Mouse (Mus musculus) limb, embryonic 12.5 days (tissue): ENCODE data around the gene Gm4969. TPM values are rescaled to one million over a fixed set of nuclear protein-coding genes. Genes with fewer than 3 reads are reported as not detected.
A peak's percentile ranks its signal among the peaks of the same experiment; 100 is the strongest.

ENCODE experiments used
- ATAC-seq: fragments of 200-750 bp; cut with Nextera tagmentation; 2 replicates; pipeline ENCODE4 v1.8.0; 2017; ENCODE audit warnings: low read depth, moderate TSS enrichment; ENCODE audit not compliant: insufficient number of reproducible peaks, insufficient read depth, low FRiP score, low TSS enrichment
- H3K27ac ChIP-seq: fragments of 300-500 bp; sonication (generic); 2 replicates; pipeline ENCODE4 v1.5.1; 2016; ENCODE audit warnings: mild to moderate bottlenecking, moderate library complexity
- H3K27me3 ChIP-seq: fragments of 300-500 bp; sonication (generic); 2 replicates; pipeline ENCODE4 v1.6.1; 2016; ENCODE audit warnings: mild to moderate bottlenecking, moderate library complexity
- H3K36me3 ChIP-seq: fragments of 300-500 bp; sonication (generic); 2 replicates; pipeline ENCODE4 v1.6.1; 2016; ENCODE audit warnings: mild to moderate bottlenecking, moderate library complexity
- H3K4me1 ChIP-seq: fragments of 300-500 bp; sonication (generic); replicated peaks from 2 replicates; pipeline ENCODE4 v1.6.1; 2016
- H3K4me2 ChIP-seq: fragments of 300-500 bp; sonication (generic); 2 replicates; pipeline ENCODE4 v1.6.1; 2016; ENCODE audit warnings: mild to moderate bottlenecking, moderate library complexity
- H3K4me3 ChIP-seq: fragments of 300-500 bp; sonication (generic); replicated peaks from 2 replicates; pipeline ENCODE4 v1.5.1; 2016; ENCODE audit warnings: mild to moderate bottlenecking
- H3K9ac ChIP-seq: fragments of 300-500 bp; sonication (generic); replicated peaks from 2 replicates; pipeline ENCODE4 v1.6.1; 2016; ENCODE audit warnings: mild to moderate bottlenecking, moderate library complexity
- H3K9me3 ChIP-seq: fragments of 300-500 bp; sonication (generic); 2 replicates; pipeline ENCODE4 v1.6.1; 2016; ENCODE audit warnings: mild to moderate bottlenecking, moderate library complexity
- WGBS: fragments of 180-500 bp; shearing (Covaris S2); methylation state at CpG from one replicate; pipeline ENCODE4 v1.1.7; 2016; 5-methylcytosine and 5-hydroxymethylcytosine counted together
- polyA plus RNA-seq: library from polyadenylated mRNA; unstranded; fragments of >200 nt; fragmentation: Nextera tagmentation; extraction: Ambion mirVana; gene quantifications from 2 replicates; pipeline ENCODE4 v1.2.1, GENCODE M21; 2016

Gene Gm4969
- polyA plus RNA-seq, result 3.3 and 3.5 TPM in 2 replicates

DNA sequence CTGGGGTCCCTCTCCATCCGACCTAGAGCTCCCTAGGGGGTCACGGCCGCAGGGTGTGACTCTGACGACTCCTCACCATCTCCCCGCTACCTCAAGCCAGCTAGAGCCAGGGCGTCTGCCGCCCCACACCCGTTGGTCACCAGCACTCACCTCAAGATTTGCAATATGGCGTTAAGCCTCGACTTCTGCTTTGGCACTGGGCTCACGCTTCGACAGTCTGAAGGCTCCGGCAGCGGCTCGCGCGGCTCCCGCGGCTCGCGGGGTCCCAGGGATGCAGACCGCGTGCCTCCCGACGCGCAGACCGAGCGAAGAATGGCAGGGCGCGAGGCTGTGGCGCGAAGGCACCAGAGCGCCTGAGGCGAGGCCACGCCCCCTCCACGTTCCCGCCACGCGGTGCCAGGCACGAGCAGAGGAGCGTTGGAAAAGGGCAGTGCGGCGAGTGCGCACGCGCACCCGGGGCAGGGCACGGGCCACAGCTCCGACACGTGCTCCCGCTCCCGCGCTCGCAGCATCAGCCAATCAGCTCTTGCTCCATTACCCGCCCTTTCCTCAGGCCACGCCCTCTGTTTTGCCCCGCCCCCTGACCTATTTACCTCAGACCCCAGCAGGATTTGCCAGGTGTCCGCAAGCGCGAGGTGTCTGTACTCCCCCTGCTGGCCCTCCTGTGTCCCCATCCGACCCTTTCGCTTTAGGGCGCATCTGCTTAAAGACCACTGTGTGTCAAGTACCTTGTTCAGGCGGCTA is at the start of gene Gm4969:
TSS of gene Gm4969 (minus strand) at position 341 of the 744 bp plus-strand sequence.
- ATAC-seq, result 0 out of 2 replicates have a peak, but pooled peaks have one; percentile 5
- WGBS, result 23% methylated on average over 63 of the region's 64 CpGs
- no peak within 1 kb of the TSS for H3K27ac ChIP-seq

DNA sequence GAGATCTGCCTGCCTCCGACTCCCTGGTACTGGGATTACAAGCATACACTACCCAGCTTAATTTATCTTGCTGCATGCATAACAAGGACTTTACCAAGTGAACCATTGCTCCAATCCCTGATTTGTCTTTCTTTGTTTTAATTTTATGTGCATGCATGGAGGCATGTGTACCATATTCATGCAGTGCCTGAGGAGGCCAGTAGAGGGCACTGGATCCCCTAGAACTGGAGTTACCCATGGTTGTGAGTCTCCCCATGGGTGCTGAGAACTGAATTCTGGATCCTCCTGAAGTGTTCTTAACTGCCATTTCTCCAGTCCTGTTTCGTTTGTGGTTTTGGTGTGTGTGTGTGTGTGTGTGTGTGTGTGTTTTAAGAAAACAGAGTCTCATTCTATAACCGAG is 48.8 kb upstream of the Gm4969 start:
- Histone ChIP-seq H3K27me3 (peaks cover 62% of the 10 kb centered on the region), H3K36me3 (no peaks in the 10 kb centered on the region), H3K4me2 (no peak overlapping the region), H3K9ac (no peak overlapping the region), H3K27ac (no peak overlapping the region), H3K4me3 (no peak overlapping the region), H3K9me3 (no peaks in the 10 kb centered on the region), H3K4me1 (peaks cover 21% of the 10 kb centered on the region)
- 86% methylated on average over 3 of the region's 3 CpGs for WGBS
- no peak for ATAC-seq

More for the DNA sequence above, at the start of gene Gm4969:
- Histone ChIP-seq H3K36me3 (no peaks in the 10 kb centered on the region), H3K4me2 (peak within 1 kb of the TSS; percentile 52), H3K27me3 (peaks cover 6% of the 10 kb centered on the region; the same call in 1 of the 2 replicates), H3K9me3 (peaks cover 11% of the 10 kb centered on the region; the same call in 1 of the 2 replicates), H3K9ac (no peak within 1 kb of the TSS; the same call in 1 of the 2 replicates), H3K4me3 (peak within 1 kb of the TSS; percentile 29), H3K4me1 (peaks cover 15% of the 10 kb centered on the region)

DNA sequence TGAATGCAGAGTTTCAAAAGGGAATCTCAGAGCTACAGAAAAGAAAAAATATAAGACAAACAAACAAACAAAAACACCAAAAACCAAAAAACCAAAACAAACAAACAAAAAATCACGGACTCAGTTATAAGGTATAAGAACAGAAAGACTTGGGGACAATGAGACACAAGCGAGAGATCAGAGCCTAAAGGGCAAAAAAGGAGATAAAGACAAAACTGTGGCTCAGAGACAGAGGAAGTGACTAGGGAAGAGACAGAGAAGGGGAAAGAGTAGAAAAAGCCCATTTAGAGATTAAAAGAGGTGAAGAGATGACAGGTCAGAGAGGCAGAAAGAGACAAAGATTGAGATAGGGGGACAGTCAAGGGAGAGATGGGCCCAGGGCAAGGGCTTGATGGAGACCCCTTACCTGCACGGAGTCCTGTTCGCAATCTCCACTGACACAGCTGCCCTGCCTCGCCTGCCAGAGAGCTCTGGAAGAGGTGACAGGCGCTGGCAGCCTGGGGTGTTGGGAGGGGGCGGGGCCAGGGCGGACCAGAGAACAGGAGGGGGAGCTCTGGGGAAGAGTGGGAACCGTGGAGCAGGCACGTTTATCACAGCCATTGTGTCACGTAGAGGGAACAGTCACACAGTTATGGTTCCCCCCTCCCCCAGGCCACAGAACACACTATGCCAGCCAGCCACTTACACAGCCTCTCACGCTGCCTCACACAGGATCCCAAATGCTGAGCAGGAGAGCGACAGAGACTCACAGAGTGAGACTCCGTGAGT is 47.7 kb upstream of the Gm4969 start, which contains the start of gene Gipr:
TSS of gene Gipr (minus strand) at position 472 of the 768 bp plus-strand sequence.
- no peaks in the 10 kb centered on the region for H3K9me3 ChIP-seq
- no peak within 1 kb of the TSS for H3K27ac ChIP-seq
- 12% methylated on average over 14 of the region's 14 CpGs for WGBS
- H3K4me3 ChIP-seq, result peak within 1 kb of the TSS; percentile 19; the same call in 1 of the 2 replicates
- peak within 1 kb of the TSS; percentile 37 for H3K4me2 ChIP-seq
- H3K4me1 ChIP-seq, result peaks cover 21% of the 10 kb centered on the region
- H3K36me3 ChIP-seq, result no peaks in the 10 kb centered on the region
- ATAC-seq, result no peak
- H3K9ac ChIP-seq, result no peak within 1 kb of the TSS
- H3K27me3 ChIP-seq, result peaks cover 66% of the 10 kb centered on the region

DNA sequence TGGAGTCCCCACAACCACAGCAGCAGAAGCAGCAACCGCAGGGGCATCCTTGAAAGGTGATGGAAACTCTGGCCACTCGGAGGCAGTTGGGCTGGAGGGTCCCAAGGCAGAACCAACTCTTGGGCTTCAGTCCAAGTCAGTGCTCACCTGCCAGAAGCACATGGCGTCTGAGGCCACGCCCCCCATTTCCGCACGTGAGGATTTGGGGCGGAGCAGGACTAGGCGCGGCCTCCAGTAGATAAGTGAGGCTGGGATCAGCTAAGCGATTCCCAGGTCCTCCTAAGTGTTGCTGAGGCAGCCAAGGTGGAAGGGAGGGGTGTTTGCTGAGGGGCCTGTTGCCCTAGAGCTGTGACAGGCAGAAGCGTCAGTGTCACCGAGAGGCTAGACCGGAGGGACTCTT is 46.8 kb upstream of the Gm4969 start:
- Histone ChIP-seq H3K27me3 (peaks cover 71% of the 10 kb centered on the region), H3K9me3 (no peaks in the 10 kb centered on the region), H3K4me2 (peak overlapping the region; percentile 37), H3K4me1 (peaks cover 29% of the 10 kb centered on the region), H3K27ac (no peak overlapping the region), H3K9ac (no peak overlapping the region), H3K36me3 (no peaks in the 10 kb centered on the region), H3K4me3 (peak overlapping the region; percentile 19; the same call in 1 of the 2 replicates)
- 3% methylated on average over 13 of the region's 13 CpGs for WGBS
- ATAC-seq, result no peak

DNA sequence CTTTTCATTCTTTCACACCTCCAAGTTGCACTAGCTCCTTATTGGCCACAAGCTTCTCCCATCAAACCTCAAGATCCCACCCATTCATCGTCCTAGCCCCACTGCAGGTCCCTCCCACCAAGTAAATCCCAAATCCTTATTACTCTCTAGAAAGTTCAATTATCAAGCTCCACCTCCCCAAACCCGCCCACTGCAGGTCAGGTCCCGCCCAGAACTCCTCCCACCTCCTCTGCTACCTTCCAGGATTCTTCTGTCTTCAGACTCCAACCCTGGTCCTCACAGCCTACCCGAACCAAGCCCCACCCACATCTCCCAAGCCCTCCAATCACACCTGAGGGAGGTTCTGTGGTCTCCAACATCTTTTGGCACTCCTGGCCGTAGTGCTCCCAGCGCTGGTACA is 46.0 kb upstream of the Gm4969 start:
- peaks cover 35% of the 10 kb centered on the region for H3K4me1 ChIP-seq
- H3K9me3 ChIP-seq, result no peaks in the 10 kb centered on the region
- H3K27me3 ChIP-seq, result peaks cover 77% of the 10 kb centered on the region
- H3K4me2 ChIP-seq, result peak overlapping the region; percentile 37
- H3K9ac ChIP-seq, result no peak overlapping the region
- 0% methylated on average over 6 of the region's 6 CpGs for WGBS
- H3K36me3 ChIP-seq, result no peaks in the 10 kb centered on the region
- H3K4me3 ChIP-seq, result peak overlapping the region; percentile 19
- peak; percentile 75 for ATAC-seq
- no peak overlapping the region for H3K27ac ChIP-seq

DNA sequence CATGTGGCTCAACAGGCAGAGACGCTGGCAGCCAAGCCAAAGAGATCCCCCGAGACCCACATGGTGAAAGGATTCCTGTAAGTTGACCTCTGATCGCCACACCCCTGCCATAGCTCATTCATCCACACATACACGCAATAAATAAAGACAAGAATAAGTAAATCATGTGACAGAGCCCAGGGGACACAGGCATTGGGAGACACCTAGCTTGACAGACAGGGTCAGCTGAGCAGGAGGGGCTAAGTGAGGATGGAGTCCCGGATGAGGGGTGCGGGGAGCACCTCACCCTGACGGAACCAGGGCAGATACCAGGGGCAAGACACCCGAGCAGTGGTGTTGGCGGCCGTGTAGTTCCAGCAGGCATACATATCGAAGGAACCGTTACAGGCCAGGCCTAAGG is 45.6 kb upstream of the Gm4969 start:
- Histone ChIP-seq H3K4me3 (peak overlapping the region; percentile 19), H3K9ac (no peak overlapping the region)
- 26% methylated on average over 12 of the region's 12 CpGs for WGBS

DNA sequence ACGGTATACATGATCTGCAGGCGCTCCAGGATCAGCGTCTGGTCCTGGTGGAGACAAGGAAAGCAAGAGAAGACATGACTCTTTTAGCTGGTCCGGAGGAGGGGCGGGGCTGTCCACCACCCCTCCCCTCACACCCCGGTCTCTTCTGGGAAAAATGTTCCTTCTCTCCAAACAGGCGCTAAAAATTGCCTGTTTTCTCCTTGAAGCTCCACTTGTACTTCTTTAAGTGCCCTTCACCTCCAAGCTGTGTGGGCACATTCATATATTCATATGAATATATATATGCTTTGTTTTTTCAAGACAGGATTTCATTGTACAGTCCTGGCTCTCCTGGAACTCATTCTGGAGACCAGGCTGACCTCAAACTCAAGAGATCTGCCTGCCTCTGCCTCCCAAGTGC is 44.8 kb upstream of the Gm4969 start:
- WGBS, result 75% methylated on average over 7 of the region's 7 CpGs
- peaks cover 82% of the 10 kb centered on the region for H3K27me3 ChIP-seq
- no peak overlapping the region for H3K4me3 ChIP-seq
- no peaks in the 10 kb centered on the region for H3K36me3 ChIP-seq
- no peaks in the 10 kb centered on the region for H3K9me3 ChIP-seq
- H3K27ac ChIP-seq, result no peak overlapping the region
- peaks cover 35% of the 10 kb centered on the region for H3K4me1 ChIP-seq
- no peak for ATAC-seq
- H3K4me2 ChIP-seq, result no peak overlapping the region
- no peak overlapping the region for H3K9ac ChIP-seq

More for the DNA sequence above, 45.6 kb upstream of the Gm4969 start:
- Histone ChIP-seq H3K4me1 (peaks cover 35% of the 10 kb centered on the region), H3K9me3 (no peaks in the 10 kb centered on the region), H3K27ac (no peak overlapping the region), H3K36me3 (no peaks in the 10 kb centered on the region), H3K4me2 (peak overlapping the region; percentile 37), H3K27me3 (peaks cover 81% of the 10 kb centered on the region)
- no peak; the same call in none of the 2 replicates for ATAC-seq

DNA sequence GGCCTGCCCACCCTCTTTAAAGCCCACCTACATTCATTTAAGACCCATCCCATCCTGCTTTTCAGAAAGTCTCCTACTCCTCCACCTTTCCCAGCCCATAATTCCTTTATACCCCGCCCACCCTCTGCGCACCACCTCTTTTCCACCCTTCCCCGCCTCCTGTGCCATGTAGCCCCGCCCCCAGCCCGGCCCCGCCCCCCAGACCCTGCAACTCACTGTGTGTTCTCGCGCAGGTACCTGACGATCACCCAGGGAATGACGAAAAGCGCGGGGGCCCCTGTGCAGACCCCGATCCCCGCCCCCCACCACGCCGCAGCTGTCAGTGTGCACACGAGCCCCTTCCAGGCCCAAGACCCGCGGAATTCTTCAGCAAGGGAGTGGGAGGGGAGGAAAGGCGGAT is 41.9 kb upstream of the Gm4969 start:
- no peaks in the 10 kb centered on the region for H3K9me3 ChIP-seq
- ATAC-seq, result no peak
- H3K27me3 ChIP-seq, result peaks cover 65% of the 10 kb centered on the region
- H3K9ac ChIP-seq, result no peak overlapping the region; the same call in 1 of the 2 replicates
- WGBS, result 2% methylated on average over 20 of the region's 20 CpGs
- no peak overlapping the region for H3K27ac ChIP-seq
- H3K36me3 ChIP-seq, result peaks cover 5% of the 10 kb centered on the region
- H3K4me1 ChIP-seq, result peaks cover 30% of the 10 kb centered on the region
- peak overlapping the region; percentile 42 for H3K4me3 ChIP-seq
- H3K4me2 ChIP-seq, result peak overlapping the region; percentile 66

DNA sequence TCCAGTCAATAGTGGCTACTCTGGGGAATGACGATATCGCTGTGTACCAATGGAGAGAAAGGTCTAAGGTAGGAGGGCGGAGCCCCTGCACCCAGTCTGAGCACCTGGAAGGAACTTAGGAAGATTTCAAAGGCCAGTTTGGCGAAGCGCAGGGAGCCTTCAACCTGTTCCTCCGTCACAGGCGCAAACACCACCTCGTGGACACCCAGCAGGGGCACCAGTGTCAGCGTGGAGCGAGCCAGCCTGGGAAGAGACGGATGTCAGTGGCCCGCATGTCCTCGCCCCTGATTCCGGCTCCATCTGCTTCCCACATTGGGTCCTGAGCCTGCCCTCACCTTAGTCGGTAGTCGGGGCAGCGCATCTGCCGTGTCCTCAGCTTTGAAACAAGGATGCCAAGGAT is 41.2 kb upstream of the Gm4969 start:
- Histone ChIP-seq H3K9ac (peak overlapping the region; percentile 31; the same call in 1 of the 2 replicates), H3K4me1 (peaks cover 23% of the 10 kb centered on the region), H3K9me3 (no peaks in the 10 kb centered on the region), H3K27me3 (peaks cover 58% of the 10 kb centered on the region), H3K4me3 (peak overlapping the region; percentile 42; the same call in 1 of the 2 replicates), H3K36me3 (peaks cover 11% of the 10 kb centered on the region), H3K27ac (no peak overlapping the region), H3K4me2 (peak overlapping the region; percentile 66)
- WGBS, result 11% methylated on average over 18 of the region's 18 CpGs
- ATAC-seq, result no peak

DNA sequence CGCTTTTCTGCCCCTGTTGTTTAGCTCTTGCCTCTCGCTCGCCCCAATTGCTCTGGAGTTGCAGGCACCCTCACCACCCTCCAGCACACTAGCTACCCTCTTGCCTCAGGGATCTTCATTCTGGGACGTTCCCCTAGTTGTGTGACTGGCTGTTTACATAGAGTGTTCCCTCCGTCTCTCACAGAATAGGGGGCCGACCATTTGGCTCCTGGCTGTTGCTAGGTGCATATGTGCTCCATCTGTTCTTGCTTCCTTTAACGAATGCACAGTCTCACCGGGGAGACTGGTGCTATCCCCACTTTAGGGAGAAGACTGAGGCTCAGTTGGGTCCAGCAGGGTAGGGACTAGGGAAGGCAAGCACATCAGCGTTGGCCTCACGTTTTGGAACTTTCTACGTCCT is 40.4 kb upstream of the Gm4969 start:
- Histone ChIP-seq H3K4me2 (no peak overlapping the region), H3K9me3 (no peaks in the 10 kb centered on the region), H3K4me3 (no peak overlapping the region), H3K36me3 (peaks cover 19% of the 10 kb centered on the region), H3K4me1 (peaks cover 19% of the 10 kb centered on the region), H3K27me3 (peaks cover 50% of the 10 kb centered on the region), H3K27ac (no peak overlapping the region), H3K9ac (no peak overlapping the region)
- no peak for ATAC-seq
- WGBS, result 49% methylated on average over 11 of the region's 11 CpGs
